Mouse (Mus musculus) olfactory bulb, adult 2 months (tissue): ENCODE results near the gene Uck1. TPM values are rescaled to one million over a fixed set of nuclear protein-coding genes. Genes with fewer than 3 reads are reported as not detected.

Source experiments
- H3K27ac ChIP-seq: fragments of 200-500 bp; 2 replicates; pipeline ENCODE4 v1.5.1; 2012; ENCODE audit warnings: low read depth, low read length; ENCODE audit not compliant: insufficient read depth
- H3K4me1 ChIP-seq: fragments of 200-500 bp; 2 replicates; pipeline ENCODE4 v1.6.1; 2012; ENCODE audit warnings: low read length; ENCODE audit not compliant: control insufficient read depth, insufficient read depth
- H3K4me3 ChIP-seq: fragments of 200-500 bp; 2 replicates; pipeline ENCODE4 v1.5.1; 2012; ENCODE audit warnings: mild to moderate bottlenecking, low read depth, low read length, moderate library complexity; ENCODE audit not compliant: insufficient read depth
- CTCF ChIP-seq: fragments of 200-500 bp; IDR thresholded peaks from 2 replicates; pipeline ENCODE4 v1.5.1; 2012; ENCODE audit warnings: low read depth, mild to moderate bottlenecking, low read length, moderate library complexity; ENCODE audit not compliant: insufficient read depth
- POLR2A ChIP-seq: fragments of 200-500 bp; IDR thresholded peaks from 2 replicates; pipeline ENCODE4 v1.6.1; 2012; ENCODE audit warnings: mild to moderate bottlenecking, low read depth, low read length, moderate library complexity; ENCODE audit not compliant: insufficient read depth
- WGBS: fragments of 180-500 bp; shearing (Covaris S2); methylation state at CpG from one replicate; pipeline ENCODE4 v1.1.7; 2018; 5-methylcytosine and 5-hydroxymethylcytosine counted together
- polyA plus RNA-seq: library from polyadenylated mRNA; stranded (reverse); fragments of >200 nt; gene quantifications from 2 replicates; pipeline ENCODE4 v1.2.4, GENCODE M21; 2012; ENCODE audit warnings: low replicate concordance; ENCODE audit not compliant: missing spikeins, insufficient read depth, insufficient read length

Uck1 gene
- polyA plus RNA-seq, 1 experiment: not detected

GRCm38 (mm10) chr2:32282289-32282688, 22.3 kb upstream of the Uck1 start:
- WGBS: 88% methylated on average over 2 of the region's 2 CpGs
- no peak for TF ChIP-seq POLR2A
- no peak for TF ChIP-seq CTCF
- Histone ChIP-seq H3K27ac (no peak overlapping the region), H3K4me3 (no peak overlapping the region), H3K4me1 (no peaks in the 10 kb centered on the region; the same call in 1 of the 2 replicates)

- Histone ChIP-seq H3K4me3 (no peak overlapping the region), H3K27ac (no peak overlapping the region), H3K4me1 (no peaks in the 10 kb centered on the region)
- 82% methylated on average over 3 of the region's 3 CpGs for WGBS
- TF ChIP-seq CTCF: no peak
- TF ChIP-seq POLR2A: no peak
Observed at GRCm38 (mm10) chr2:32275823-32276222, 15.9 kb upstream of the Uck1 start.

GRCm38 (mm10) chr2:32260635-32261034, 676 bp upstream of the Uck1 start:
- Histone ChIP-seq H3K4me1 (peaks cover 5% of the 10 kb centered on the region), H3K27ac (no peak overlapping the region), H3K4me3 (no peak overlapping the region)
- 24% methylated on average over 4 of the region's 4 CpGs for WGBS
- TF ChIP-seq CTCF (no peak), POLR2A (no peak)

- Histone ChIP-seq H3K4me3 (peak overlapping the region; percentile 75), H3K4me1 (peaks cover 5% of the 10 kb centered on the region), H3K27ac (no peak overlapping the region)
- WGBS: 48% methylated on average over 6 of the region's 6 CpGs
- TF ChIP-seq CTCF (no peak), POLR2A (no peak)
Observed at GRCm38 (mm10) chr2:32258887-32259533, 949 bp downstream of the Uck1 start.

- Histone ChIP-seq H3K4me1 (peaks cover 5% of the 10 kb centered on the region), H3K27ac (no peak overlapping the region), H3K4me3 (no peak overlapping the region)
- no peak for TF ChIP-seq CTCF
- no peak for TF ChIP-seq POLR2A
- 93% methylated on average over 11 of the region's 11 CpGs for WGBS
Observed at GRCm38 (mm10) chr2:32256273-32256672, 3.7 kb downstream of the Uck1 start.

- Histone ChIP-seq H3K4me1 (peaks cover 5% of the 10 kb centered on the region; the same call in 1 of the 2 replicates), H3K27ac (no peak overlapping the region), H3K4me3 (no peak overlapping the region)
- WGBS: 75% methylated on average over 5 of the region's 5 CpGs
- TF ChIP-seq POLR2A (no peak), CTCF (no peak)
Observed at GRCm38 (mm10) chr2:32254563-32254962, 5.4 kb downstream of the Uck1 start.

- Histone ChIP-seq H3K4me3 (no peak overlapping the region), H3K27ac (no peak overlapping the region), H3K4me1 (no peaks in the 10 kb centered on the region)
- WGBS: 92% methylated on average over 1 of the region's 1 CpGs
- TF ChIP-seq CTCF (no peak), POLR2A (no peak)
Observed at GRCm38 (mm10) chr2:32253352-32253751, 6.6 kb downstream of the Uck1 start.

- H3K4me3 ChIP-seq: no peak overlapping the region
- TF ChIP-seq POLR2A: no peak
- TF ChIP-seq CTCF: no peak
- WGBS: 83% methylated on average over 5 of the region's 5 CpGs
- H3K27ac ChIP-seq: no peak overlapping the region
- no peaks in the 10 kb centered on the region for H3K4me1 ChIP-seq
Observed at GRCm38 (mm10) chr2:32252658-32253057, 7.3 kb downstream of the Uck1 start.

- no peak for TF ChIP-seq CTCF
- no peak for TF ChIP-seq POLR2A
- no peaks in the 10 kb centered on the region for H3K4me1 ChIP-seq
- 83% methylated on average over 12 of the region's 12 CpGs for WGBS
- no peak overlapping the region for H3K27ac ChIP-seq
- no peak overlapping the region for H3K4me3 ChIP-seq
Observed at GRCm38 (mm10) chr2:32251791-32252527, 8.0 kb downstream of the Uck1 start.
